Mouse (Mus musculus) bone marrow macrophage, adult 2 months (primary cell): ENCODE data around the gene Poldip2.
"Not testable (repeated sequence)": the region's sequence is repeated elsewhere in the genome, so short reads cannot be mapped to it uniquely, and the experiment has no call there.

Source experiments
- CTCF ChIP-seq: IDR thresholded peaks from 2 replicates; pipeline ENCODE4 v1.5.1; 2012; ENCODE audit warnings: low read depth, mild to moderate bottlenecking, low read length, moderate library complexity
- POLR2A ChIP-seq: IDR thresholded peaks from 2 replicates; pipeline ENCODE4 v1.6.1; 2012; ENCODE audit warnings: mild to moderate bottlenecking, low read depth, low read length, borderline replicate concordance

- TF ChIP-seq CTCF, POLR2A: not testable (repeated sequence)
These were observed 19.5 kb downstream of the Poldip2 start for GRCm38 (mm10) chr11:78531515-78531914.
